Mouse (Mus musculus) kidney, adult 2 months (tissue): Measurements from ENCODE around the gene Mboat7.

Experiments
- CTCF ChIP-seq: fragments of 200-500 bp; conservative IDR thresholded peaks from 2 replicates; pipeline ENCODE4 v1.5.1; 2011; ENCODE audit warnings: low read depth, mild to moderate bottlenecking, control low read depth, low read length, moderate library complexity, mixed read lengths; ENCODE audit not compliant: insufficient read depth, insufficient read length
- POLR2A ChIP-seq: fragments of 200-500 bp; IDR thresholded peaks from one replicate; pipeline ENCODE4 v1.6.1; 2011; ENCODE audit warnings: low read depth, low read length, control low read depth

- TF ChIP-seq CTCF (no peak), POLR2A (no peak)
Measured at GRCm38 (mm10) chr7:3630478-3630815, 62.9 kb downstream of the Mboat7 start.
